Mouse (Mus musculus) C2C12 (cell line): Measurements from ENCODE around the gene Insig1. TPM values are rescaled to one million over a fixed set of nuclear protein-coding genes. Genes with fewer than 3 reads are reported as not detected.

ENCODE experiments used
- H3K27me3 ChIP-seq: one replicate; pipeline ENCODE4 v1.6.1; 2011; ENCODE audit not compliant: control insufficient read depth, insufficient read depth, insufficient read length
- H3K36me3 ChIP-seq: one replicate; pipeline ENCODE4 v1.6.1; 2011; ENCODE audit not compliant: control insufficient read depth, insufficient read depth
- H3K4me3 ChIP-seq: one replicate; pipeline ENCODE4 v1.5.1; 2011; ENCODE audit warnings: mild to moderate bottlenecking, control low read depth; ENCODE audit not compliant: poor library complexity, insufficient read depth, severe bottlenecking
- H3K79me2 ChIP-seq: one replicate; pipeline ENCODE4 v1.6.1; 2011; ENCODE audit not compliant: control insufficient read depth, insufficient read depth
- H3K79me3 ChIP-seq: one replicate; pipeline ENCODE4 v1.6.1; 2011; ENCODE audit warnings: low read depth, control low read depth
- H3ac ChIP-seq: one replicate; pipeline ENCODE3; 2011; ENCODE audit warnings: low read depth; ENCODE audit not compliant: control insufficient read depth, insufficient read length
- CEBPB ChIP-seq: IDR thresholded peaks from one replicate; pipeline ENCODE4 v1.6.1; 2011; ENCODE audit warnings: low read depth, mild to moderate bottlenecking, control low read depth, moderate library complexity
- CTCF ChIP-seq: IDR thresholded peaks from one replicate; pipeline ENCODE4 v1.5.1; 2011; ENCODE audit not compliant: control insufficient read depth, insufficient read depth, insufficient read length
- FOSL1 ChIP-seq: IDR thresholded peaks from one replicate; pipeline ENCODE4 v1.8.0; 2011; ENCODE audit warnings: mild to moderate bottlenecking, low read length; ENCODE audit not compliant: poor library complexity, insufficient read depth, severe bottlenecking
- MAX ChIP-seq: IDR thresholded peaks from one replicate; pipeline ENCODE4 v1.6.1; 2011; ENCODE audit warnings: mild to moderate bottlenecking, control low read depth
- MYOD1 ChIP-seq: IDR thresholded peaks from one replicate; pipeline ENCODE4 v1.6.1; 2011; ENCODE audit warnings: low read depth; ENCODE audit not compliant: control insufficient read depth, insufficient read length
- MYOG ChIP-seq: IDR thresholded peaks from one replicate; pipeline ENCODE4 v1.6.1; 2011; ENCODE audit not compliant: control insufficient read depth, insufficient read length; ENCODE audit errors: extremely low read depth
- USF1 ChIP-seq: IDR thresholded peaks from one replicate; pipeline ENCODE4 v1.6.1; 2011; ENCODE audit warnings: low read depth, mild to moderate bottlenecking, control low read depth, moderate library complexity
- polyA plus RNA-seq: library from polyadenylated mRNA; unstranded; fragments of >200 nt; fragmentation: generic; extraction: Trizol; gene quantifications from one replicate; pipeline ENCODE4 v1.2.1, GENCODE M21; 2012; ENCODE audit warnings: missing spikeins

The Insig1 gene
- polyA plus RNA-seq, 1 experiment: 48.8 TPM

GRCm38 (mm10) chr5:28047961-28048360, 23.2 kb upstream of the Insig1 start:
- no peak overlapping the region for H3K4me3 ChIP-seq
- no peak for TF ChIP-seq CTCF
- TF ChIP-seq MYOD1: no peak
- TF ChIP-seq CEBPB: no peak
- no peak for TF ChIP-seq FOSL1
- no peak for TF ChIP-seq USF1
- no peaks in the 10 kb centered on the region for H3K79me3 ChIP-seq

GRCm38 (mm10) chr5:28055450-28055849, 15.7 kb upstream of the Insig1 start:
- H3K36me3 ChIP-seq: no peaks in the 10 kb centered on the region
- H3K79me3 ChIP-seq: no peaks in the 10 kb centered on the region
- H3ac ChIP-seq: no peak overlapping the region
- H3K4me3 ChIP-seq: no peak overlapping the region
- no peaks in the 10 kb centered on the region for H3K79me2 ChIP-seq
- no peaks in the 10 kb centered on the region for H3K27me3 ChIP-seq
- TF ChIP-seq FOSL1: no peak
- no peak for TF ChIP-seq MYOG
- no peak for TF ChIP-seq MAX
- no peak for TF ChIP-seq MYOD1
- no peak for TF ChIP-seq USF1
- TF ChIP-seq CTCF: no peak
- TF ChIP-seq CEBPB: no peak

More at GRCm38 (mm10) chr5:28047961-28048360, 23.2 kb upstream of the Insig1 start:
- Histone ChIP-seq H3K79me2 (no peaks in the 10 kb centered on the region), H3K27me3 (no peaks in the 10 kb centered on the region), H3K36me3 (no peaks in the 10 kb centered on the region), H3ac (no peak overlapping the region)

GRCm38 (mm10) chr5:28056877-28057276, 14.3 kb upstream of the Insig1 start:
- TF ChIP-seq MYOD1: no peak
- Histone ChIP-seq H3K36me3 (no peaks in the 10 kb centered on the region), H3K27me3 (no peaks in the 10 kb centered on the region), H3K79me3 (no peaks in the 10 kb centered on the region), H3K4me3 (no peak overlapping the region), H3ac (no peak overlapping the region), H3K79me2 (no peaks in the 10 kb centered on the region)

GRCm38 (mm10) chr5:28060506-28060905, 10.7 kb upstream of the Insig1 start:
- Histone ChIP-seq H3ac (no peak overlapping the region), H3K36me3 (no peaks in the 10 kb centered on the region), H3K79me2 (no peaks in the 10 kb centered on the region)

GRCm38 (mm10) chr5:28061011-28061410, 10.2 kb upstream of the Insig1 start:
- H3K79me3 ChIP-seq: no peaks in the 10 kb centered on the region
- no peak overlapping the region for H3K4me3 ChIP-seq
- no peaks in the 10 kb centered on the region for H3K27me3 ChIP-seq
- H3ac ChIP-seq: no peak overlapping the region
- H3K36me3 ChIP-seq: no peaks in the 10 kb centered on the region
- TF ChIP-seq USF1 (no peak), FOSL1 (no peak), MYOG (no peak), CEBPB (no peak), CTCF (no peak), MAX (no peak), MYOD1 (no peak)
- no peaks in the 10 kb centered on the region for H3K79me2 ChIP-seq

More at GRCm38 (mm10) chr5:28060506-28060905, 10.7 kb upstream of the Insig1 start:
- Histone ChIP-seq H3K79me3 (no peaks in the 10 kb centered on the region), H3K27me3 (no peaks in the 10 kb centered on the region), H3K4me3 (no peak overlapping the region)
- TF ChIP-seq FOSL1 (no peak), MYOG (no peak), USF1 (no peak), CEBPB (no peak), MAX (no peak), MYOD1 (no peak), CTCF (no peak)

- TF ChIP-seq CEBPB: peak; percentile 26
- no peak for TF ChIP-seq FOSL1
- TF ChIP-seq MYOG: no peak
- no peak for TF ChIP-seq CTCF
- peak; percentile 34 for TF ChIP-seq MAX
- TF ChIP-seq USF1: peak; percentile 35
- TF ChIP-seq MYOD1: peak; percentile 53
- Histone ChIP-seq H3K79me2 (no peaks in the 10 kb centered on the region), H3K36me3 (no peaks in the 10 kb centered on the region), H3ac (no peak overlapping the region), H3K27me3 (no peaks in the 10 kb centered on the region), H3K4me3 (no peak overlapping the region), H3K79me3 (no peaks in the 10 kb centered on the region)
These were observed 7.1 kb upstream of the Insig1 start for GRCm38 (mm10) chr5:28063989-28064624.
